Mouse (Mus musculus) T-helper 2 cell (primary cell): ENCODE data around the gene Frrs1l.

Experiments used
- in situ Hi-C: fragments of 300-600 bp; cut with MboI, MseI; formaldehyde crosslinking; loops from one replicate; pipeline ENCODE4 v1.15.1; 2025; ENCODE audit warnings: high pct_unique_total_duplicates

Frrs1l gene

DNA sequence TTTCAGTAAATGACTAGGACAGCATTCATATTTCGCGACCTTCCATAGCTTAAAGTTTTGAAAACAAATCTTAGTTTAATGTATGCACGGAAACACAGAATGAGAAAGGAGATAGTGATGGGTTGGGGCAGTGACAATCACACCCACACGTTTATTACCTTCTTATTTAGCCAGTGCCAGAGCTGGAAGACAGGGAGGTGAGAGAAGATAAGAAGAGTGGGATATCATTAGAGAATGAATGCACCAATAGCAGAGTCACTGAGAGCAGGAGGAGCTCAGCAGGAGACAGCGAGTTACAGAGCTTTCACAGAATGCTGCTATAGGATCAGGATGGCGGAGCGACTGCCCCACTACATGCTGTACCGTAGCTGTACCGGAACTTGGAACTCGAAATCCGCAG lies 68.0 kb downstream of the Frrs1l start:
- in situ Hi-C loops: loop anchor here (5.0 kb wide), 1 partner anchor 35 kb away; no protein-coding TSS in a partner anchor

DNA sequence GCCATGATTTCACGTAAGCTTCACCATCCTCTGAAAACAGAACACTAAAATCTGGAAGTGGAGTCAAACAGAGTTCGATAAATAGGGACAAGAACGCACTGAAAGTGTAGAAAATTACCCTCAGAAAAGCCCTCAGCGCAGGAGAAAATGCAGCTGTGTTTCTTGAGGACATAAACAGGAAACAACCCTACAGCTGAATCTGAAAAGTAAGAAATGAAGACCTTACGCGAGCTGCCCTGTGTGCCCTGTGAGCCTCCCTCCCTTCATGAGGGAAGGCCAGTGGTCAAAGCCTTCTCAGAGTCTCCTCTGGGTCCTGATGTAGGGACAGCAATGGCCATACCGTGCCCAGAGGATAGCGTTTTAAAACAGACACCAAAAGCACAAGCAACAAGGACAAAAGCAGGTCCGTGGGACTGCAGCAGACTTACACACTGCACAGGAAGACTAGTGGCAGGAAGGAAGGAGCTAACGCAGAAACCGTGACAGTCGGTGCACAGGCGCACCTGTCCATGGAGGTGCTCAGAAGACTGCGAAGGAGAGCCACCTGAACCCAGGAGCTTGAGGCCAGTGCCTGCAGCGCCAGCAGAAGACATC lies 74.4 kb downstream of the Frrs1l start:
- in situ Hi-C loops: no loop called here

DNA sequence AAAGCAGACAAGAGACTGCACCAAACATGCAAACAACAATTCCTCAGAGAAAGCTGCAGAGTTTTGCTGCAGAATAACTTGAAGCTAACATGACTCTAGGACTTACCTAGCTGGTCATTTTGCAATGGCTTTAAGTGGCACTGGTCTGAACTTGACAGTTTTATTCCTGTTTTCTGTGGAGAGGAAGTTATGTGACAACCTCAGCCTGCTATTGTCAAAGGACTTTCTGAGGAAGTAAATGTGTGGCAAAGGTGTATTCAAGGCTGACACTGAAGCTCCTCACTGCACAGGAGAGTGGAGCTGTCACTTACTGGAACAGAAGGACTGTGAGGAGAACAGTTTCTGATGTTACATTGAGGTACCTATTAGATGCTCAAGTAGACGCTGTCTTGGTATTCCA lies 75.4 kb downstream of the Frrs1l start:
- in situ Hi-C loops: no loop called here

DNA sequence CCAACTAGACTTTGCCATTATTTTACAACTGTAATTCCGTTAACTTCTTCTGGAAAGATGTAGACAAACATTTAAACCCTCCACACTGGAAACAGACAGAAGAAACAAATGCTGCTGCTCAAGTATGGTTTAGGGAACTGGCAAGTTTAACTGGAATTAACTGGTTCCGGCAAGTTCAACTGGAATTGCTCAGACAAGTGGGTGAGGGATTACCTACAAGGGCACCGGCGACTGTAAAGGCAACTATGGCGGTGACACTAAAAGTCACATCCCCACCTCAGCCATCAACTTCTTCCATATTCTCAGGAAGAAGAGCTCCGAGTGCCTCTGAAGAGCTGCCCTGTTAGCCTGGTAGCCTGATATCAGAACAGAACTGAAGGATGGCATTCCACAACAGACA lies 75.9 kb downstream of the Frrs1l start:
- in situ Hi-C loops: no loop called here

DNA sequence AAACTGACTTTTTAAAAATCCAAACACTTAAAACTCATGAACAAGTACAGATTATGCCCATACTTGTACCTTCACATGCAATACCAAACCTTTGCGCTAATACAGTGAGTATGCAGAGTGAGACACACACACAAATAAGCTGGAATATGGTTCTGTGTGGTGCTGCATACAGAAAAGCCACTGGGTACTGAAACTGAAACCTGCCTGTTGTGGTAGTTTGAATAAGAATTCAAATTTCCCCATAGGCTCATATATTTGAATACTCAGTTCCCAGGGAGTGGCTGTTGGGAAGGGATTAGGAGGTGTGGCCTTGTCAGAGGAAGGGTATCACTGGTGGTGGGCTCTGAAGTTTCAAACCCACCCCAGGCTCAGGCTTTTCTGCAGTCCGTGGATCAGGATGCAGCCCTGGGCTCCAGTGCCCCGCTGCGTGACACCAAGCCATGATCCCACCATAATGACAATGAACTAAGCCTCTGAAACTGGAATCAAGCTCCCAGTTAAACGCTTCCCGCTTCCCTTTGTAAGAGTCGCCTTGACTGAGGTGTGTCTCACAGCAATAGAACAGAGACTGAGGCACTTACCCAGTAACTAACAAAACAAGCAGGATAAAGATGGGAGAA lies 77.7 kb downstream of the Frrs1l start:
- in situ Hi-C loops: no loop called here

DNA sequence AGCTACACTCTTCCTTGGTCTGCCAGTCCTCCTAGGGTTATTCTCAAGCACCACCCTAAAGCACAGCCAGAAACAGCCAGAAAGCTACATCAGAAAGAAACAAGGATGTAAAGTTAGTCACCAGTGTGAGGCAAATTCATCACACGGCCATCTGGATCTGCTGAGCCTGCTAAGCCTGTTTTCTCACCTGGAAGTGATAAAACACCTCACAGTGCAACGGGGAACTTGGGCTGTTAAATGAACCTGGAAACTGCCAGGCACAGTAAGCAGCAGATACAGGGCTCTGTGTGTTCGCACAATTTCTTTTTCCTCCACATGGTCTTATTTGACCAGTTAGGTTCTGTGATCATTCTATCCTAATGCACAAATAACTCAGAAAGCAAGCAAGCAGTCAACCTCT lies 80.6 kb downstream of the Frrs1l start:
- in situ Hi-C loops: loop anchor here (5.0 to 10.0 kb wide), 2 partner anchors 107 to 125 kb away; partner anchors contain the start of genes Elp1 and Fam206a

DNA sequence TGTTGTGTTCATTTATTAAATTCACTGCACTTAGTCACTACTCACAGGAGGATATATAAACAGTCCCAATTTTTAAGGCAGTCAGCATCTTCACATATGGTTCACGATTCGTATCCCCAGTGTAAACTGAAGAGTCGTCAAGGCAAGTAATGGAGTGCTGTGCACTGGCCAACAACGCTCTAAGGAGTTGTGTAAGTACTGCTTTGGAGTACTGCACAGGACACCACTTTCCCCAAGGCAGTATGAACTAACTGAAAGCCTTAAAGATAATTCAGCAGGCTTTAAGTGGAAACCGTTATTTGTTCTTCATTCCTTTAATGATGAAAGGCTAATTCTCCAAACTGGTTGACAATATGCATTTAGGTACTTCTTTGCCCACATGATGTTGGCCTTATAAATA lies 82.5 kb downstream of the Frrs1l start:
- in situ Hi-C loops: loop anchor here (5.0 to 10.0 kb wide), 2 partner anchors 105 to 123 kb away; partner anchors contain the start of genes Elp1 and Fam206a
